Mouse (Mus musculus) skeletal muscle tissue, adult 2 months (tissue): ENCODE results near the gene Inhbe.
A peak's percentile ranks its signal among the peaks of the same experiment; 100 is the strongest.

ENCODE experiments used
- DNase-seq: peaks from one replicate; pipeline ENCODE4 v3.0.0-alpha.2; 2012; ENCODE audit warnings: low read depth, low spot score

Inhbe gene

GRCm38 (mm10) chr10:127353909-127354895 lies at the start of gene Inhbe:
Gene Inhbe, minus strand, starts transcription at chr10:127354411.
- peak; percentile 68 for DNase-seq

DNA sequence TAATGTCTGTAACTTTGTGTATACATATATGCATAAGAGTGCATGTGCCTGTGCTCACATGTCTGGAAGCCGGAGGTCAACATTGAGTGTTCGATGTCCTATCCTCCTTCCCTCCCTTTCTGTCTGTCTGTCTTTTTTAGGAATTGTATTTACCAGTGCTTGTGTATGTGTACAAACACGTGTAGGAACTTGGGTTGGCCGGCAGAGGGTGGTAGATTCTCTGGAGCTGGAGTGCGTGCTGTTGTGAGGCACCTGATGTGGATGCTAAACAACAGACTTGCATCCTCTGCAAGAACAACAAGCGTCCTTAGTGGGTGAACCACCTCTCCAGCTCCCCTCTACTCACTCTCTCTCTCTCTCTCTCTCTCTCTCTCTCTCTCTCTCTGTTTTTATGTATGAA lies 37.6 kb upstream of the Inhbe start:
- no peak for DNase-seq

GRCm38 (mm10) chr10:127381743-127382134 lies 27.5 kb upstream of the Inhbe start:
- DNase-seq, result no peak

- DNase-seq, result peak; percentile 23
Measured at GRCm38 (mm10) chr10:127380767-127381742, 26.8 kb upstream of the Inhbe start.

DNA sequence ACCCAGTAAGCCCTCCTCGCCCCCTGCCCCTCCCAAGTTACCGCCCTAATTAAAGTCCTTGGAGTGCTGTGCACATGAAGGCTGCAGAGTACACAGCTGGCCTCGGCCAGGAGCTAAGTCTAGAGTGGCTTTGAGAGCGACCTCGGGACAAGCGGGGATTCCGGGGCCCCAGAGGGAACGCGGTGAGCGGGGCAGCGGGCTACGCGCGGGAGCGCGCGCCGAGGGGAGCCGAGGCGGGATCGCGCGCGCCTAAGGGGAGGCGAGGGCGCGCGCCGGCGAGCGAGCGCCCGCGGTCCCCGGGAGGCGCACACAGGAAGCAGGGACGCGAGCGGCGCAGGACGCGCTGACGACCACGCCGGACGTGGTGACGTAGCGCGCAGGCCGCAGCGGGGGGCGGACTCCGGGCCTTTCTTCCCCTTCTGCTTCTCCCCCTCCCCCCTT lies 26.1 kb upstream of the Inhbe start, which contains the start of gene R3hdm2:
TSS of gene R3hdm2 (plus strand) at position 77 of the 441 bp plus-strand sequence.
- DNase-seq, result peak; percentile 86

- DNase-seq, result no peak
Measured at GRCm38 (mm10) chr10:127379654-127380053, 25.4 kb upstream of the Inhbe start.

GRCm38 (mm10) chr10:127377700-127378099 lies 23.5 kb upstream of the Inhbe start:
- no peak for DNase-seq

GRCm38 (mm10) chr10:127371023-127371422 lies 16.8 kb upstream of the Inhbe start:
- no peak for DNase-seq

DNA sequence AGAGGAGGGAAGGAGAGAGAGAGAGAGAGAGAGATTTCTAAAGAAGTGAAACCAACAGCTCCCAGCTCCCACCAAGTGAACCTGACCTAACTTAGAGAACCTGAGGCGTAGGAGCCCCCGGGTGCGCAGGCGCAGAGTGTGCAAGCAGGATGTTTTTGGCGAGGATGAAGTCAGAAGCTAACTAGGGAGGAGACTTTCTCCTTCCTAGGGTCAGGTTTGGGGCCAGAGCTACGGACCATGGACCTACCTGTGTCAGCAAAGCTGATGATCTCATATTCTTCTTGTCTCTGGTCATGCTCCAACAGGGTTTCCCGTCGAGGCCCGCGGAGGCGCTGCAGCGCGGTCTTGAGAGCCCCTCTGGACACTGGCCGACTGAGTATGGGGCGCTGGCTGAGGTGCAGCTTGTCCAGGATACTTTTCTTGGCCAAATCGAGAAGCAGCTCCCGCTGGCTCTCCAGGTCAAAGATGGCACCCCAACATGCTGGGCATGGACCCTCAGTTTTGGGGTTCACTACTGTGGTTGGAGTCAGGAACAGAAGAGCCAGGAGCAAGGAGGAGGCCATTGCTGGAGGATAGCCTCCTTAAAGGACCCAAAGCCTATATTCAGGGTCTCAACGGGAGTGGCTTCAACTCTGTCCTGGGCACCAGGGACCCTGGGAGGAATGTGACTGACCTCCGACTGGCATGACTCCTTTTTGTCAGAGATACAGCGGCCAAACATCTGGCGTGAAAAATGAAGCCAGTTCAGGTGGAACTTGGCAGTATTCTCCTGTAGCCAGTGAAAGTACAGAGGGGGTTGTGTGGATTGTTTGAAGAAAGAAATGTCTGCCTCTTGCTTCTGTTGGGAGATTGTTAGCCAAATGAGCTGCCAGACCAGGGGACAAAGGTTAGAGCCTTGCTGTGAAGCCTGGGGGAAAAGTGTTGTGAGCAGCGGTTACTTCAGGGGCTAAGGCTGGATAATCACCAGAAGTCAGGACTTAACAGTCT lies 15.9 kb upstream of the Inhbe start, which contains the start of gene Inhbc:
TSS of gene Inhbc (minus strand) at position 598 of the 987 bp plus-strand sequence.
- DNase-seq, result no peak

DNA sequence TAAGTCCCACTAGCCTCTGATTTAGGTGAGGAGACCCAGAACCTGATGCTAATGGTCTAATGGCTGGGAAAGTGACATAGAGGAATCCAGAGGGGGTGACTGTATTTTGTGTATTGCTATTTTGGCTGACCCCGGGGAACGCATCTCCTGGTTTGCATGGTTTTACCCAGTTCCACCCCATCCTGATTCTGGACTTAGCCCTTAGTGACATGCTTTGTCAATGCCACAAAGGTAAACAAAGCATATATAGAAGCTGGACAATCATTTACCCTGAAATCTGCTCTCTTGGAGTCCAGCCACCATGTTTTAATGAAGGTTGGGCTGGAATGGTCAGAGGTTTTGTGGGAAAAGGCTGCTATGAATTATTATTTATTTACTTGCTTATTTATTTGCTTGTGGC lies 14.1 kb upstream of the Inhbe start:
- no peak for DNase-seq

DNA sequence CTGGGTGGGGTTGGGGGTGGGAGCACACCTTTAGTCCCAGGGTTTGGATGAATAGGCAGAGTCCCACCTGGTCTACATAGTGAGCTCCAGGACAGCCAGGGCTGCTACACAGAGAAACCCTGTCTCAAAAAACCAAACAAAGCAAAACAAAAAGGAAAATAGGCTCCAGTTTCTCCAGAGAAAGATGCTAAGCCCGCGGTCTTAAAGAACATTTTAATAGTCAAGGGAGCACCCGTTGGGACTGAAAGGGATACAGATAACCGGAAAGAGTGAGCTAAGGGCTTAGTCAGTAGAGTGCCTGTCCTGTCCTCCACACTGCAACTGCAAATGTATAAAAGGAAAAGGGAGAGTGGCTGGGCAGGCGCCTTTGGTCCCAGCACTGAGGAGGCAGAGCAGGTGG lies 12.9 kb upstream of the Inhbe start:
- no peak for DNase-seq

DNA sequence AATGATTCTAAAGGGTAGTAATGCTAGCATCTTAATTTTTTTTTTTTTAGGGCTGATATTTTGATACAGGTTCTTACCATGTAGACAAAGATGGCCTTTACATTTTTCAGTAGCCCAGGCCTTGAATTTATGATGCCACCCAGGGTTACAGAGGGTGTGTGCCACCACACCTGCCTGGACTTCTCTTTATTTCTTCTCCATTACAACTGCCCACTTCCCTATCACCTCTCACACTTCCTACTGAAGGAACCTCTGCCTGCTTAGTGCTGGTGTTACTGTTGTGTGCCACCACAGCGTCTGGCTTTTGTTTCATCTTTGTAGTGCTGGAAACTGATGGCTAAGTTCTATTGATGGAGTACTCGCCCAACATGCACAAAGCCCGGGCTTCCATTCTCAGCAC lies 6.5 kb upstream of the Inhbe start:
- DNase-seq, result no peak

GRCm38 (mm10) chr10:127355336-127355735 lies 1.1 kb upstream of the Inhbe start:
- no peak for DNase-seq

- no peak for DNase-seq
Measured at GRCm38 (mm10) chr10:127352766-127353165, 1.4 kb downstream of the Inhbe start.

DNA sequence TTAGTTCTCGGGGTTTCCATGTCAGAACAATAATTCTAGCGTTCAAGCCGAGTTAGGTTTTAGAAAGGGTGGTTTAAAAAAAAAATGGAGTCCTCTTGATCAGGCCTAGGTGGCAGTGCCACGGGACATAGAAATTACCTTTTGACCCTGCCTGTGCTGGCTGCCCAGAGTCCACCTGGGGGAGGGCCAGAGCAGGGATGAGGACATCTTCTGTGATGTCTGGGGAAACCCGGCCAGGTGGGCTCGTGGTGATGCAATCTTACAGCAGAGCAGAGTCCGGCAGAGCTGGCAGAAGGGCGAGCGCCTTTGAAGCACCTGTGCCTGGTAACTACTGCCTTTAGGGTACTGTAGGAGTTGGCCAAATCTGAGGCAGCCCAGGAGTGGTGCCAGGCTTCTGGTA lies 2.0 kb downstream of the Inhbe start:
- DNase-seq, result no peak

- DNase-seq, result no peak
Measured at GRCm38 (mm10) chr10:127351719-127352118, 2.5 kb downstream of the Inhbe start.

DNA sequence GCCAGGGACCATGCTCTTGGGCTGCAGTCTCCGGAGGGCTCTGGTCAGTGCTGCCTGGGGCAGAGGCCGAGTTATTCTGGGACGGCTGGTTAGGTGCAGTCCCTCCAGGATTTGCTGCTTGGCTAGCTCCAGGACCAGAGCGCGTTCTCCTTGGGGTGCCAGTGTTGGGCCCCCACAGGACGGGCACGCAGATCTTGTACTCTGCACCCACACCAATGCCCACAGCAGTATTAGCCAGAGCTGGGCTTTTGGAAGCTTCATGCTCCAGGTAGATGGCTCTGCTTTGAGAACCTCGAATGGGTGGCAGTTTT lies 3.0 kb downstream of the Inhbe start:
- no peak for DNase-seq

DNA sequence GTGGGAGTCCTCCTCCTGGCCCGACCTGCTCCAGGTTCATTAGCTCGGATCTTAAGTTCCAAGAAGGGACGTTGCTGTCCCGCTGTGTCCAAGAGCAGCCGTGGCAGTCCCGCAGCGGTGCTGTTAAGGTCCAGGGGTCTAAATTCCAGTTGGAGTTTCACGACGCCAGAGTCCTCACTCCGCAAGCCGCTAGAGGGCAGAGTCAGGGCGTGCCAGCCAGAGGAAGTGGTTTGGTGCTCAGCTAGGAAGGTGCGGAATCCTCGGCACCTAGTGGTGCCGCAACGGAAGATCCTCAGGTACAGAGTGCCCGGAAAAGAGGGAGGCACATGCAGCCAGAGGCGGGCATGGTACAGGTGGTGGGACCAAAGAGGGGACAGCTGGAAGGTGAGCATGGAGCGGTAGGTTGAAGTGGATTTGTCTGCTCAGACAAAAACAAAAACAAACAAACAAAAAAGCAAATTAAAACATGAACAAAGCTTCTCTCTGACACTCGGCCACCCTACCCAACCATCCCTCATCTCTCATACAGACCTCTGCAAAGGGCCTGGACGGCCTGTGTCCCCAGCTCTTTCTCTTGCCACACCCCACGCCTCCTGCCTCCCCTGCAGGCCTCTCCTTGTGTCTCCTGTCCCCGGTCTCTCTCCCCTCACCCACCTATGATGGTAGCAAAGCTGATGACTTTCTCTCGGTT lies 3.5 kb downstream of the Inhbe start:
- DNase-seq, result peak; percentile 28

GRCm38 (mm10) chr10:127349810-127350209 lies 4.4 kb downstream of the Inhbe start:
- no peak for DNase-seq

DNA sequence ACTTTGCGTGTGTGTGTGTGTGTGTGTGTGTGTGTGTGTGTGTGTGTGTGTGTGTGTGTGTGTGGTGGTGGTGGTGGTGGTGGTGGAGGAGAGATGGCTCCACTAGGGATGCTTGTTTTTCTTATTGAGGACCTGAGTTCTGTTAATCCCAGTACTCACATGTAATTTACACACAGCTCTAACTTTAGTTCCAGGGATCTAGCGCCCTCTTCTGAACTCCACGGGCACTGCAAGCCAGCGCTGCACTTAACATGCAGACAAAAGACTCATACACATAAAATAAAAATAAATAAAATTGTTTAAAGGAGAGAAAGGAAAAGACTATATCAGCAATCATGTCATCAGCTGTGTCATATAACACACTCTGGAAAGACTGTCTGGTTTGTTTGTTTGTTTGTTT lies 5.3 kb downstream of the Inhbe start:
- DNase-seq, result no peak
